Mouse (Mus musculus): Measurements from ENCODE around the gene Rin3. TPM values are rescaled to one million over a fixed set of nuclear protein-coding genes. Genes with fewer than 3 reads are reported as not detected.
A peak's percentile ranks its signal among the peaks of the same experiment; 100 is the strongest.

The Rin3 gene
- polyA plus RNA-seq, 1 experiment from 2014 or later, result 30.3 TPM

GRCm38 (mm10) chr12:102434107-102434506 is 151.3 kb downstream of the Rin3 start:
- H3K27ac ChIP-seq, result no peak overlapping the region

GRCm38 (mm10) chr12:102436939-102437526 is 154.2 kb downstream of the Rin3 start:
- WGBS (ENCODE audit: missing documents), result 75% methylated on average over 10 of the region's 10 CpGs
- peaks cover 26% of the 10 kb centered on the region for H3K36me3 ChIP-seq (ENCODE audit: inconsistent target)
- peaks cover 92% of the 10 kb centered on the region for H3K79me2 ChIP-seq (ENCODE audit: inconsistent target)
- H3K4me3 ChIP-seq (ENCODE audit: inconsistent target), result peak overlapping the region; percentile 94
- H3K27ac ChIP-seq, result peak overlapping the region; percentile 96

More at GRCm38 (mm10) chr12:102434107-102434506, 151.3 kb downstream of the Rin3 start:
- Histone ChIP-seq H3K79me2 (ENCODE audit: inconsistent target) (peaks cover 98% of the 10 kb centered on the region), H3K36me3 (ENCODE audit: inconsistent target) (peaks cover 42% of the 10 kb centered on the region), H3K4me3 (ENCODE audit: inconsistent target) (no peak overlapping the region)
- 93% methylated on average over 4 of the region's 4 CpGs for WGBS (ENCODE audit: missing documents)

DNA sequence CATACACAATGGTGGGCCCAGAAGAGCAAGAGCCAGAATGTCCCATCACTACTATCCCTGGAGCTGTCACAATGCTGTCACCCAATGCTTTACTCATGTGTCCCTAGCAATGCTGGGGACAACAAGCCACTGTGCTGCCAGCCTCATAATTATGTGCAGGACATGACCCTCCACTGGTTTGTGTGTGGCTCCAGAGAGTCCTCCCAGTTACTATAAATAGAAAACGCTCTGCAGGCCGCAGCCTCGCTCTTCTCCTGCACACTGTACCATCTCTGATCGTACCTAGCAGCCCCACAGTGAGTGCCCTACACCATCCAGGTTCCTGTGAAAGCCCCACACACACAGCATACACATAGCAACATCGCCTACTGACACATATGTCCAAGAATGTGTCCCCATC is 155.1 kb downstream of the Rin3 start:
- peaks cover 17% of the 10 kb centered on the region for H3K36me3 ChIP-seq (ENCODE audit: inconsistent target)
- WGBS (ENCODE audit: missing documents), result 67% methylated on average over 5 of the region's 5 CpGs
- peaks cover 86% of the 10 kb centered on the region for H3K79me2 ChIP-seq (ENCODE audit: inconsistent target)
- peak overlapping the region; percentile 96 for H3K27ac ChIP-seq
- H3K4me3 ChIP-seq (ENCODE audit: inconsistent target), result peak overlapping the region; percentile 94

GRCm38 (mm10) chr12:102438983-102439631 is 156.3 kb downstream of the Rin3 start:
- Histone ChIP-seq H3K36me3 (ENCODE audit: inconsistent target) (peaks cover 6% of the 10 kb centered on the region), H3K4me3 (ENCODE audit: inconsistent target) (peak overlapping the region; percentile 94), H3K27ac (peak overlapping the region; percentile 96), H3K79me2 (ENCODE audit: inconsistent target) (peaks cover 75% of the 10 kb centered on the region)
- WGBS (ENCODE audit: missing documents), result 4% methylated on average over 18 of the region's 20 CpGs

DNA sequence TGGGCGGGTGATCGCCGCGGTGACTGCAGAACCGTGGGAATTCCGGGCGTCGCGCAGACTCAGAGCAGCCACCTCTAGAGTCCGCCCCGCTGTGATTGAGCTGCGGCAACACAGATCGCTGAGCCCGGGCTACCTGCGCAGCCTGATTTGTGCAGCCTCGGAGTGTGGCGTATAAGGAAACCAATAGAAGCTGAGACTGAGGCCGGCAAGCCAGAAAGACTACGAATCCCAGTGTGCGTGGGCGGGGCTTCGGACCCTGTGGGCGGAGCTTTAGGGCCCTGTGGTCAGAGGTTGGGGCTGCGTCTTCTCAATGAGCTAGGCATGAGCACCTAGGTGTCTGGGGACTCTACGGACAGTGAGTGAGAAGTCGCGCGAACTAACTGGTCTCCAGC is 156.8 kb downstream of the Rin3 start, which contains the start of gene Lgmn:
Gene Lgmn, minus strand, starts transcription at position 182 of the 392 bp plus-strand sequence.
- Histone ChIP-seq H3K79me2 (ENCODE audit: inconsistent target) (peaks cover 69% of the 10 kb centered on the region), H3K36me3 (ENCODE audit: inconsistent target) (peaks cover under 1% of the 10 kb centered on the region; the same call in 1 of the 2 replicates), H3K27ac (peak within 1 kb of the TSS; percentile 96), H3K4me3 (ENCODE audit: inconsistent target) (peak within 1 kb of the TSS; percentile 94)
- 2% methylated on average over 28 of the region's 28 CpGs for WGBS (ENCODE audit: missing documents)

Other genes with a start within 250 kb of the Rin3 start
- not detected in 3 replicates for gene Slc24a4, start 154.3 kb upstream of the Rin3 start, polyA plus RNA-seq (2018)
- gene Lgmn, start 156.8 kb downstream of the Rin3 start, polyA plus RNA-seq (2018), result 1,992 to 3,134 TPM (median 2,166 TPM) in 3 replicates
- 27.9 to 40.8 TPM (median 29.5 TPM) in 3 replicates for gene Golga5, start 186.1 kb downstream of the Rin3 start, polyA plus RNA-seq (2018)